Mouse (Mus musculus) liver, postnatal 0 days (tissue): Measurements from ENCODE around the gene Myo9a. TPM values are rescaled to one million over a fixed set of nuclear protein-coding genes. Genes with fewer than 3 reads are reported as not detected.

Source experiments
- ATAC-seq: fragments of 200-750 bp; cut with Nextera tagmentation; 2 replicates; pipeline ENCODE4 v1.8.0; 2017; ENCODE audit warnings: mild to moderate bottlenecking, moderate library complexity
- DNase-seq: peaks from one replicate; pipeline ENCODE4 v3.0.0-alpha.2; 2016
- H3K27ac ChIP-seq: fragments of 300-500 bp; sonication (generic); 2 replicates; pipeline ENCODE4 v1.5.1; 2014; ENCODE audit warnings: antibody characterized with exemption, moderate library complexity, mild to moderate bottlenecking, low read depth
- H3K27me3 ChIP-seq: fragments of 300-500 bp; sonication (generic); 2 replicates; pipeline ENCODE4 v1.6.1; 2014; ENCODE audit warnings: low read length, control low read depth, mixed read lengths; ENCODE audit not compliant: insufficient read depth
- H3K36me3 ChIP-seq: fragments of 300-500 bp; sonication (generic); replicated peaks from 2 replicates; pipeline ENCODE4 v1.6.1; 2014; ENCODE audit warnings: mild to moderate bottlenecking, control low read depth, low read length, moderate library complexity, mixed read lengths; ENCODE audit not compliant: insufficient read depth
- H3K4me1 ChIP-seq: fragments of 300-500 bp; sonication (generic); 2 replicates; pipeline ENCODE4 v1.6.1; 2014; ENCODE audit warnings: antibody characterized with exemption, mild to moderate bottlenecking, control low read depth; ENCODE audit not compliant: insufficient read depth
- H3K4me2 ChIP-seq: fragments of 300-500 bp; sonication (generic); 2 replicates; pipeline ENCODE4 v1.6.1; 2014; ENCODE audit warnings: low read depth, mild to moderate bottlenecking, low read length, moderate library complexity, mixed read lengths
- H3K4me3 ChIP-seq: fragments of 300-500 bp; sonication (generic); 2 replicates; pipeline ENCODE4 v1.5.1; 2014; ENCODE audit warnings: low read depth, low read length
- H3K9ac ChIP-seq: fragments of 300-500 bp; sonication (generic); replicated peaks from 2 replicates; pipeline ENCODE4 v1.6.1; 2014; ENCODE audit warnings: mild to moderate bottlenecking, moderate library complexity
- H3K9me3 ChIP-seq: fragments of 300-500 bp; sonication (generic); 2 replicates; pipeline ENCODE4 v1.6.1; 2016; ENCODE audit warnings: mild to moderate bottlenecking, control low read depth, low read length, mixed read lengths
- CTCF ChIP-seq: sonication (generic); IDR thresholded peaks from 2 replicates; pipeline ENCODE4 v1.5.1; 2016; ENCODE audit warnings: antibody characterized with exemption, low read depth
- EP300 ChIP-seq: IDR thresholded peaks from 2 replicates; pipeline ENCODE4 v1.6.1; 2016; ENCODE audit warnings: antibody characterized with exemption, low read depth, mild to moderate bottlenecking
- WGBS: fragments of 180-500 bp; shearing (Covaris S2); extraction: QIAGEN DNeasy Blood & Tissue Kit; methylation state at CpG from one replicate; pipeline ENCODE4 v1.1.7; 2014; ENCODE audit not compliant: insufficient replicate concordance; 5-methylcytosine and 5-hydroxymethylcytosine counted together
- polyA plus RNA-seq: library from polyadenylated mRNA; unstranded; fragments of >200 nt; fragmentation: Nextera tagmentation; extraction: Ambion mirVana; gene quantifications from 2 replicates; pipeline ENCODE4 v1.2.1, GENCODE M21; 2015

Myo9a gene
- polyA plus RNA-seq, 1 experiment from 2014 or later = 2.9 TPM

DNA sequence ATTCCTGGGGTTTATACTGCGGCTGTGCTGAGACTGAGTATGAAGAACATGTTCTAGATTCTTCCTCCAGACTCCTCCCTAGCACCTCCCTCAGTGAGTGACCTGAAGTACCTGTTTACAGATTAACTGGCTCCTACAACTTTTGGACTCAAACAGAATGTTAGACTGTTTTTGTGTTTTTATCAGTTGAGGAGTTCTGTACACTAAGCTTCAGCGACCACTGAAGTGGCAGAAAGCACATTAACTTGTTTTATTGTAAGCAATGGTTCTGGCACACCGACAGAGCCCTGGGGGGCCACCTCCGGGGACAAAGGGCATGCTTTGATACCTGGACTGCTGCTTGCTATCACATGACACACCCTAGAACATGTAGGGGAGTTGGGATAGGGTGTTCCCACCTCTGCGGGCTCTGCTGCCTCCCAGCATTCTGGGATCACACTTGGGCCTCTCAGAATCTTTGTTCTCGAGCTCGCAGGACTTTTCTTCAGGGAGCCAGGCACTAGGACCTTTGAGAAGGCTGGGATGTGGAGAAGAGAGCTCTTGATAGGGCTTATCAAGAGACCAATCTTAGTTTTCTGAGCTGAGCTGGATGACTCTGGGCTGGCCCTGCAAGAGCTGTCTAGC lies 34.3 kb upstream of the Myo9a start:
- 56% methylated on average over 7 of the region's 7 CpGs for WGBS
- DNase-seq (no peak), ATAC-seq (no peak)
- Histone ChIP-seq H3K27me3 (peaks cover 12% of the 10 kb centered on the region), H3K9ac (no peak overlapping the region), H3K9me3 (no peaks in the 10 kb centered on the region), H3K36me3 (no peaks in the 10 kb centered on the region), H3K4me2 (no peak overlapping the region), H3K27ac (no peak overlapping the region), H3K4me3 (no peak overlapping the region), H3K4me1 (no peaks in the 10 kb centered on the region)
- no peak for TF ChIP-seq EP300
- no peak for TF ChIP-seq CTCF

GRCm38 (mm10) chr9:59718237-59718636 lies 32.5 kb upstream of the Myo9a start:
- DNase-seq (no peak), ATAC-seq (no peak)
- no peak overlapping the region for H3K4me3 ChIP-seq
- no peak for TF ChIP-seq CTCF
- no peak for TF ChIP-seq EP300
- no peak overlapping the region for H3K27ac ChIP-seq
- no peaks in the 10 kb centered on the region for H3K9me3 ChIP-seq
- H3K4me1 ChIP-seq = no peaks in the 10 kb centered on the region
- WGBS = 80% methylated on average over 4 of the region's 4 CpGs
- H3K9ac ChIP-seq = no peak overlapping the region
- peaks cover 16% of the 10 kb centered on the region for H3K27me3 ChIP-seq
- no peak overlapping the region for H3K4me2 ChIP-seq
- no peaks in the 10 kb centered on the region for H3K36me3 ChIP-seq

DNA sequence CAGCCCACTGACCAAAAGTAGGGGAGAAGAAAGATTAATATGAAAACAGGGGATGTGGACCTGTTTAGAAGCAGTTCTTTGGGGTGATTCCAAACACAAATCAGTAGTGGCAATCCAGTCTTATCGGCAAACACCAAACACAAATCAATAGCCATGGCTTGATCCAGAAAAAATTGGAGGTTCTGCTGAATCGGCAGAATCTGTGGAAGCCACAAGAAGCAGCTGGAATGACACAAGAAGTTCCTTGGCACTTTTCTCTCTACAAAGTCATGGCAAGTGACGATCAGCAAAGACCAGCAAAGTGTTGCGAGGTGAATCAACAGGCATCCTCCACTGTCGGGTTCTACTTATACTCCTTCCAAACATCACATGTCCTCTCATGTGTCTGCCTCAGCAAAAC lies 29.6 kb upstream of the Myo9a start:
- Histone ChIP-seq H3K9me3 (no peaks in the 10 kb centered on the region), H3K27me3 (peaks cover 29% of the 10 kb centered on the region), H3K4me1 (no peaks in the 10 kb centered on the region), H3K4me3 (no peak overlapping the region), H3K4me2 (no peak overlapping the region), H3K27ac (no peak overlapping the region), H3K36me3 (no peaks in the 10 kb centered on the region), H3K9ac (no peak overlapping the region)
- TF ChIP-seq CTCF (no peak), EP300 (no peak)
- no peak for ATAC-seq
- 73% methylated on average over 5 of the region's 5 CpGs for WGBS
- no peak for DNase-seq

- Histone ChIP-seq H3K9me3 (no peaks in the 10 kb centered on the region), H3K9ac (no peak overlapping the region), H3K4me3 (no peak overlapping the region), H3K27ac (no peak overlapping the region), H3K4me2 (no peak overlapping the region), H3K36me3 (no peaks in the 10 kb centered on the region), H3K27me3 (peaks cover 32% of the 10 kb centered on the region), H3K4me1 (no peaks in the 10 kb centered on the region)
- TF ChIP-seq CTCF = peak; percentile 92
- TF ChIP-seq EP300 = no peak
- DNase-seq = peak; percentile 64
- 23% methylated on average over 10 of the region's 10 CpGs for WGBS
- no peak for ATAC-seq
These were observed 27.5 kb upstream of the Myo9a start for GRCm38 (mm10) chr9:59723096-59723657.

DNA sequence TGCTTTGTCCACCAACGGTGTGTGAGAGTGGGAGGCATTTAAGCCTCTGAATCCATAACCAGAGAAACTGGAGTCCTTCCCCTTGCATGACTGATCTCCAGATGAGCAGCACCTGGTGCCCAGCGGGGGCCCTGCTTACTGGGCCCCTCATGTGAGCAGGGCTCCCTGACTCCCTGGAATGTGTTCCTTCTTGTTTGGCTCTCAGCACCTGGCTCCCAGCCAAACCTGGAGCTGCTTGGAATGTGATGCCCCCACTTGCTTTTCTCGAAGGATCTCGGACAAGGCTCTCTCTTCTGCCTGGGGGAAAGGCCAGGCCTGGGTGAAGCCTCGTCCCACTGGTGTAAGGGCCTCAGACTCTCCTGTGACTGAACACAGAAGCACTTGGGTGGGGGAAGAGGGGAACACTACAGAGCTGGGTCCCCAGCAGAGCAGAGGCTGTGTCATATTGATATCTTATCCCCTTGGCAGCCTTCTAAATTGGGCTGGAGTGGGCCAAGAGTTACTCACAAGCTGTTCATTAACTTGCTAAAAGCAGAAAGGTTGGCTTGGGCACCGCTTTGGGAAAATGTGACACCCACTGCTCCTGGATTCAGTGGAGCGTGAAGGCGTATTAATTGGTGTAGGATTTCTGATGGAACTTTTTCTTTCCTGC lies 26.8 kb upstream of the Myo9a start:
- H3K4me3 ChIP-seq = no peak overlapping the region
- H3K9ac ChIP-seq = no peak overlapping the region
- DNase-seq (no peak), ATAC-seq (no peak)
- peaks cover 36% of the 10 kb centered on the region for H3K27me3 ChIP-seq
- H3K9me3 ChIP-seq = no peaks in the 10 kb centered on the region
- H3K36me3 ChIP-seq = no peaks in the 10 kb centered on the region
- H3K4me1 ChIP-seq = no peaks in the 10 kb centered on the region
- no peak overlapping the region for H3K27ac ChIP-seq
- no peak overlapping the region for H3K4me2 ChIP-seq
- TF ChIP-seq CTCF = no peak
- TF ChIP-seq EP300 = no peak
- 71% methylated on average over 8 of the region's 8 CpGs for WGBS

DNA sequence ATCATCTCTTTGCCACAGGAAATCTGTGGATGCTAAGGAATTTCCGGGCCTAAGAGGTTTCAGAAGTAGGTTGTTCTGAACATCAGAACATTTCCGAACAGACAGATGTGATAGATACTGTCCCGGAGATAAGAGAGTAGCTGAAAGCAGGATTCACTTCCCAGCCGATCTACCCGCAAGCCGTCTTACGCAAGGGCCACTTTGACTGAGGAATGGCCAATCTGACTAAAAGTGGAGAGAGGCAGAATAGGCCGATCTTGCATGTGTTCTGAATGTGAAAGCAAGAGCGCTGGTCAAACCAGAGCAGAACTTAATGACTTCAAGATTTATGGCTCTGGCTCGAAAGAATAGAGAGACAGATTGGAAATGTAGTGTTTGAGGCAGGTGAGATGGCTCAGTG lies 25.2 kb upstream of the Myo9a start:
- Histone ChIP-seq H3K36me3 (no peaks in the 10 kb centered on the region), H3K4me3 (no peak overlapping the region), H3K4me1 (no peaks in the 10 kb centered on the region), H3K27me3 (peaks cover 30% of the 10 kb centered on the region), H3K9me3 (no peaks in the 10 kb centered on the region), H3K4me2 (no peak overlapping the region), H3K27ac (no peak overlapping the region), H3K9ac (no peak overlapping the region)
- no peak for ATAC-seq
- 48% methylated on average over 10 of the region's 10 CpGs for WGBS
- no peak for TF ChIP-seq EP300
- TF ChIP-seq CTCF = no peak
- no peak for DNase-seq
